Mouse (Mus musculus): ENCODE measurements at regions not wholly inside any gene's neighbourhood (a gene's known extent, or its start where the extent isn't known, plus 50 kb on each side); places are given as distances from the start of the nearest gene placed in this dataset.

GRCm38 (mm10) chr15:47386881-47387399, 6497.8 kb upstream of the Gm7489 start:
- peak; percentile 17 for DNase-seq (ENCODE audit: inconsistent ontology term)

All from Muller cell, postnatal 12 days (primary cell).